Comparison of ENCODE assay signal across 15 mouse cellular contexts in the genomic region with DNA sequence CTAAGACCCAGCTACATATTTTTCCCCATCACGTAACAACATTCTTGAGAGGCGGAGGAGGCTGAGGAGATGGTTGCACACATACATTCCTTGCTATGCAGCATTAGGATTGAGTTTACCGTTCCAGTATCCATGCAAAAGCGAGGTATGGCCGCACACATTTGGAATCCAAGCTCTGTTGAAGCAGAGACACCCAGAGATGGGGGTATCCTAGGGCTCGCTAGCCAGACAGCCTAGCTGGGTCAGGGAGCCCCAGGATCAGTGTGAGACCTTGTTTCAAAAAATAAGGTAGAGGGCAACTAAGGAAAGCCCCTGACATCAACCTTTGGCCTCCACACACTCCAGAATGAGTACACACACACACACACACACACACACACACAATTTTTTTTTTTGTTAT.
A peak's percentile ranks its signal among the peaks of the same experiment; 100 is the strongest.
DNase-seq lines count a peak whose midpoint lies in the region; ATAC-seq and TF ChIP-seq lines count a peak whose summit lies in the region.
"Had no signal": no experiment of that assay in that cellular context is flagged by ENCODE, and none has a peak within 500 bp of the region (broad histone marks: within the 10 kb centered on the region; RNA-seq: fewer than 3 reads in every experiment).

No protein-coding gene starts in this region.

- no peak for ATAC-seq in midbrain, embryonic 11.5 days (ENCODE audit: low FRiP score)
- ATAC-seq in midbrain, postnatal 0 days (ENCODE audit: low FRiP score): no peak
- ATAC-seq in liver, postnatal 0 days: no peak
- ATAC-seq: hindbrain, postnatal 0 days; lung, postnatal 0 days had no signal

- peaks cover 16% of the 10 kb centered on the region for H3K4me1 ChIP-seq in heart, adult 2 months (ENCODE audit: control insufficient read depth, insufficient read depth, low read length)
- peaks cover 19% of the 10 kb centered on the region; the same call in 1 of the 2 replicates for H3K4me1 ChIP-seq in kidney, adult 2 months (ENCODE audit: control insufficient read depth, insufficient read depth, low read length)
- H3K4me1 ChIP-seq in midbrain, embryonic 11.5 days (ENCODE audit: control insufficient read depth, insufficient read depth, low read length): peaks cover 10% of the 10 kb centered on the region
- H3K4me1 ChIP-seq in midbrain, postnatal 0 days (ENCODE audit: insufficient read depth, low read length): no peaks in the 10 kb centered on the region; the same call in 1 of the 2 replicates
- H3K4me1 ChIP-seq in liver, postnatal 0 days (ENCODE audit: insufficient read depth): peaks cover 25% of the 10 kb centered on the region

- H3K9me3 ChIP-seq in midbrain, embryonic 11.5 days (ENCODE audit: control insufficient read depth, low read length): no peaks in the 10 kb centered on the region
- H3K9me3 ChIP-seq in midbrain, postnatal 0 days (ENCODE audit: low read length): no peaks in the 10 kb centered on the region
- H3K9me3 ChIP-seq in liver, postnatal 0 days (ENCODE audit: low read length): no peaks in the 10 kb centered on the region
- H3K9me3 ChIP-seq: forebrain, embryonic 12.5 days; megakaryocyte, embryonic 14.5 days had no signal

- peak overlapping the region; percentile 75; the same call in 1 of the 2 replicates for H3K27ac ChIP-seq in heart, adult 2 months
- peak overlapping the region; percentile 54 for H3K27ac ChIP-seq in kidney, adult 2 months (ENCODE audit: insufficient read depth, low read depth, low read length)
- no peak overlapping the region for H3K27ac ChIP-seq in midbrain, embryonic 11.5 days (ENCODE audit: low read depth, low read length)
- no peak overlapping the region for H3K27ac ChIP-seq in midbrain, postnatal 0 days (ENCODE audit: low read depth, low read length)
- peak overlapping the region; percentile 94 for H3K27ac ChIP-seq in liver, postnatal 0 days (ENCODE audit: low read depth)
- H3K27ac ChIP-seq: forebrain, embryonic 12.5 days; hindbrain, postnatal 0 days; layer of hippocampus, adult 2 months had no signal

- no peak overlapping the region for H3K9ac ChIP-seq in heart, adult 2 months (ENCODE audit: low read depth, low read length)
- no peak overlapping the region for H3K9ac ChIP-seq in midbrain, embryonic 11.5 days (ENCODE audit: low read length)
- no peak overlapping the region for H3K9ac ChIP-seq in midbrain, postnatal 0 days (replicated peaks; ENCODE audit: low read length, poor library complexity, severe bottlenecking)
- no peak overlapping the region for H3K9ac ChIP-seq in liver, postnatal 0 days (replicated peaks)
- H3K9ac ChIP-seq: forebrain, embryonic 12.5 days had no signal

- DNase-seq in heart, adult 2 months: no peak
- DNase-seq in heart, postnatal 36 days: no peak
- DNase-seq in kidney, adult 2 months: no peak
- DNase-seq in kidney, postnatal 14 days: no peak
- peak; percentile 73 for DNase-seq in midbrain, embryonic 11.5 days (ENCODE audit: low spot score, missing footprints)
- no peak for DNase-seq in midbrain, postnatal 0 days (ENCODE audit: low spot score)
- no peak for DNase-seq in liver, postnatal 0 days
- DNase-seq in B cell, adult 2 months: no peak
- DNase-seq: adrenal gland, adult 8-10 months; cerebellum, adult 11-12 months had no signal

- no peak overlapping the region for H3K4me2 ChIP-seq in midbrain, embryonic 11.5 days
- no peak overlapping the region for H3K4me2 ChIP-seq in midbrain, postnatal 0 days (ENCODE audit: low read depth, low read length, poor library complexity, severe bottlenecking)
- H3K4me2 ChIP-seq in liver, postnatal 0 days (ENCODE audit: low read depth, low read length): no peak overlapping the region
- H3K4me2 ChIP-seq: forebrain, embryonic 12.5 days had no signal

- TF ChIP-seq CTCF in heart, adult 2 months (IDR thresholded peaks at IDR 0.05): no peak
- TF ChIP-seq CTCF in kidney, adult 2 months (conservative IDR thresholded peaks at IDR 0.05; ENCODE audit: insufficient read depth, insufficient read length, low read depth, low read length): no peak
- no peak for TF ChIP-seq CTCF in midbrain, postnatal 0 days (IDR thresholded peaks at IDR 0.05)
- no peak for TF ChIP-seq CTCF in liver, postnatal 0 days (IDR thresholded peaks at IDR 0.05; ENCODE audit: low read depth)

- no peak for TF ChIP-seq EP300 in heart, adult 2 months (IDR thresholded peaks at IDR 0.05; ENCODE audit: insufficient read depth, low read depth, low read length)
- no peak for TF ChIP-seq EP300 in liver, postnatal 0 days (IDR thresholded peaks at IDR 0.05; ENCODE audit: low read depth)

- no peak for TF ChIP-seq POLR2A in heart, adult 2 months (IDR thresholded peaks at IDR 0.05; ENCODE audit: insufficient read depth, low read depth, low read length)
- no peak for TF ChIP-seq POLR2A in kidney, adult 2 months (IDR thresholded peaks at IDR 0.05; ENCODE audit: low read depth, low read length)

- WGBS in heart, adult 2 months: 95% methylated on average over 6 of the region's 6 CpGs
- WGBS in kidney, adult 2 months: 91% methylated on average over 6 of the region's 6 CpGs
- WGBS in midbrain, embryonic 11.5 days: 96% methylated on average over 6 of the region's 6 CpGs
- 96% methylated on average over 6 of the region's 6 CpGs for WGBS in midbrain, postnatal 0 days
- WGBS in liver, postnatal 0 days (ENCODE audit: insufficient replicate concordance): 94% methylated on average over 6 of the region's 6 CpGs

- no peaks in the 10 kb centered on the region for H3K79me2 ChIP-seq in heart, adult 2 months (replicated peaks; ENCODE audit: control insufficient read depth, insufficient read depth, low read length)

- no peak overlapping the region for H3K4me3 ChIP-seq in heart, adult 2 months
- no peak overlapping the region for H3K4me3 ChIP-seq in kidney, adult 2 months (ENCODE audit: insufficient read depth, low read depth, low read length)
- H3K4me3 ChIP-seq in midbrain, embryonic 11.5 days (ENCODE audit: low read depth, low read length): no peak overlapping the region
- H3K4me3 ChIP-seq in midbrain, postnatal 0 days (ENCODE audit: low read depth, low read length): no peak overlapping the region
- no peak overlapping the region for H3K4me3 ChIP-seq in liver, postnatal 0 days (ENCODE audit: low read depth, low read length)
- H3K4me3 ChIP-seq: forebrain, embryonic 12.5 days; layer of hippocampus, adult 2 months; megakaryocyte, embryonic 14.5 days had no signal

- no peaks in the 10 kb centered on the region for H3K36me3 ChIP-seq in heart, adult 2 months (ENCODE audit: control insufficient read depth, insufficient read depth, low read length)
- no peaks in the 10 kb centered on the region for H3K36me3 ChIP-seq in kidney, adult 2 months (ENCODE audit: control insufficient read depth, insufficient read depth, low read length)
- no peaks in the 10 kb centered on the region for H3K36me3 ChIP-seq in midbrain, embryonic 11.5 days (ENCODE audit: control insufficient read depth, insufficient read depth, low read length)
- H3K36me3 ChIP-seq in midbrain, postnatal 0 days (ENCODE audit: insufficient read depth, low read length): no peaks in the 10 kb centered on the region
- H3K36me3 ChIP-seq in liver, postnatal 0 days (replicated peaks; ENCODE audit: insufficient read depth, low read length): no peaks in the 10 kb centered on the region
- H3K36me3 ChIP-seq: forebrain, embryonic 12.5 days had no signal

- intact Hi-C loops in heart, adult 2 months (cut with DNase I): loop anchor here (2.0 kb wide), 1 partner anchor 74 kb away; no protein-coding TSS in a partner anchor
- intact Hi-C loops in heart, postnatal 36 days (cut with DNase I): no loop called here

- H3K27me3 ChIP-seq in heart, adult 2 months (ENCODE audit: control insufficient read depth, insufficient read depth, low read length): no peaks in the 10 kb centered on the region
- H3K27me3 ChIP-seq in kidney, adult 2 months (replicated peaks; ENCODE audit: control insufficient read depth, insufficient read depth, low read length): no peaks in the 10 kb centered on the region
- no peaks in the 10 kb centered on the region for H3K27me3 ChIP-seq in midbrain, embryonic 11.5 days (ENCODE audit: control insufficient read depth, insufficient read depth, low read length)
- no peaks in the 10 kb centered on the region for H3K27me3 ChIP-seq in midbrain, postnatal 0 days (ENCODE audit: insufficient read depth, low read length)
- no peaks in the 10 kb centered on the region for H3K27me3 ChIP-seq in liver, postnatal 0 days (ENCODE audit: insufficient read depth, low read length)
- H3K27me3 ChIP-seq: forebrain, embryonic 12.5 days had no signal

Comparison
In these comparisons a context has a peak if more than half of its experiments do, and no peak if none do; other contexts are left out.
1. H3K27ac ChIP-seq: peak in heart, adult 2 months (single experiment), kidney, adult 2 months (single experiment) and liver, postnatal 0 days (single experiment); none in midbrain, embryonic 11.5 days (single experiment) and midbrain, postnatal 0 days (single experiment).